Mouse (Mus musculus): Measurements from ENCODE around the gene Slc37a3. TPM values are rescaled to one million over a fixed set of nuclear protein-coding genes. Genes with fewer than 3 reads are reported as not detected.
A peak's percentile ranks its signal among the peaks of the same experiment; 100 is the strongest.
"Not testable (repeated sequence)": the region's sequence is repeated elsewhere in the genome, so short reads cannot be mapped to it uniquely, and the experiment has no call there.

Gene Slc37a3
- total RNA-seq, 2 experiments from 2014 or later = 16.4 to 20.5 TPM

GRCm38 (mm10) chr6:39380276-39380675, 2.8 kb upstream of the Slc37a3 start:
- intact Hi-C loops (cut with DNase I) = no loop called here

GRCm38 (mm10) chr6:39379749-39380148, 2.3 kb upstream of the Slc37a3 start:
- intact Hi-C loops (cut with DNase I) = no loop called here
- DNase-seq (ENCODE audit: low spot score) = no peak

More at GRCm38 (mm10) chr6:39380276-39380675, 2.8 kb upstream of the Slc37a3 start:
- DNase-seq (ENCODE audit: low spot score) = no peak

- intact Hi-C loops (cut with DNase I) = no loop called here
- no peak for DNase-seq (ENCODE audit: low spot score)
Measured at GRCm38 (mm10) chr6:39379224-39379623, 1.7 kb upstream of the Slc37a3 start.

- intact Hi-C loops (cut with DNase I); DNase-seq (ENCODE audit: low spot score): not testable (repeated sequence)
Measured at GRCm38 (mm10) chr6:39378161-39378835, 823 bp upstream of the Slc37a3 start.

GRCm38 (mm10) chr6:39376775-39377174, 700 bp downstream of the Slc37a3 start:
- intact Hi-C loops (cut with DNase I) = no loop called here
- DNase-seq (ENCODE audit: low spot score) = no peak

GRCm38 (mm10) chr6:39373301-39373955, 4.0 kb downstream of the Slc37a3 start:
- no peak for DNase-seq (ENCODE audit: low spot score)

GRCm38 (mm10) chr6:39372727-39373126, 4.7 kb downstream of the Slc37a3 start:
- intact Hi-C loops (cut with DNase I) = no loop called here
- peak; percentile 53 for DNase-seq (ENCODE audit: low spot score)

More at GRCm38 (mm10) chr6:39373301-39373955, 4.0 kb downstream of the Slc37a3 start:
- intact Hi-C loops (cut with DNase I) = no loop called here

GRCm38 (mm10) chr6:39372042-39372441, 5.4 kb downstream of the Slc37a3 start:
- DNase-seq (ENCODE audit: low spot score) = no peak
- intact Hi-C loops (cut with DNase I) = no loop called here

GRCm38 (mm10) chr6:39369631-39370030, 7.8 kb downstream of the Slc37a3 start:
- intact Hi-C loops (cut with DNase I) = no loop called here
- no peak for DNase-seq (ENCODE audit: low spot score)

- no peak for DNase-seq (ENCODE audit: low spot score)
- intact Hi-C loops (cut with DNase I) = no loop called here
Measured at GRCm38 (mm10) chr6:39362684-39363083, 14.8 kb downstream of the Slc37a3 start.

GRCm38 (mm10) chr6:39359207-39359606, 18.3 kb downstream of the Slc37a3 start:
- DNase-seq (ENCODE audit: low spot score); intact Hi-C loops (cut with DNase I): not testable (repeated sequence)

- DNase-seq (ENCODE audit: low spot score) = no peak
- intact Hi-C loops (cut with DNase I) = no loop called here
Measured at GRCm38 (mm10) chr6:39348946-39349345, 28.5 kb downstream of the Slc37a3 start.

- intact Hi-C loops (cut with DNase I) = no loop called here
- DNase-seq (ENCODE audit: low spot score) = no peak
Measured at GRCm38 (mm10) chr6:39347880-39348814, 29.3 kb downstream of the Slc37a3 start.

- DNase-seq (ENCODE audit: low spot score) = no peak
- intact Hi-C loops (cut with DNase I) = no loop called here
Measured at GRCm38 (mm10) chr6:39346991-39347501, 30.4 kb downstream of the Slc37a3 start.

- intact Hi-C loops (cut with DNase I) = no loop called here
Measured at GRCm38 (mm10) chr6:39345430-39345829, 32.0 kb downstream of the Slc37a3 start.

GRCm38 (mm10) chr6:39344020-39344419, 33.5 kb downstream of the Slc37a3 start:
- intact Hi-C loops (cut with DNase I) = loop anchor here (1.0 to 5.0 kb wide), 4 partner anchors 87 to 198 kb away; no protein-coding TSS in a partner anchor
- peak; percentile 53 for DNase-seq (ENCODE audit: low spot score)

More at GRCm38 (mm10) chr6:39345430-39345829, 32.0 kb downstream of the Slc37a3 start:
- DNase-seq (ENCODE audit: low spot score) = no peak

- DNase-seq (ENCODE audit: low spot score) = no peak
- intact Hi-C loops (cut with DNase I) = loop anchor here (5.0 kb wide), 2 partner anchors 84 to 154 kb away; no protein-coding TSS in a partner anchor
Measured at GRCm38 (mm10) chr6:39341798-39342197, 35.7 kb downstream of the Slc37a3 start.

GRCm38 (mm10) chr6:39338359-39338758, 39.1 kb downstream of the Slc37a3 start:
- intact Hi-C loops (cut with DNase I) = no loop called here
- DNase-seq (ENCODE audit: low spot score) = no peak

GRCm38 (mm10) chr6:39334873-39335272, 42.6 kb downstream of the Slc37a3 start:
- DNase-seq (ENCODE audit: low spot score) = no peak
- intact Hi-C loops (cut with DNase I) = no loop called here

GRCm38 (mm10) chr6:39334224-39334623, 43.3 kb downstream of the Slc37a3 start:
- DNase-seq (ENCODE audit: low spot score) = no peak
- intact Hi-C loops (cut with DNase I) = no loop called here
